8 mouse cellular contexts compared by ENCODE assay signal in genomic region chr16:57669348-57669747, GRCm38 (mm10).
DNase-seq lines count a peak whose midpoint lies in the region; ATAC-seq and TF ChIP-seq lines count a peak whose summit lies in the region.

No protein-coding gene starts in this region.

- no peak overlapping the region for H3K4me3 ChIP-seq in kidney, postnatal 0 days (replicated peaks; ENCODE audit: low read depth, low read length)
- H3K4me3 ChIP-seq in neural tube, embryonic 14.5 days (ENCODE audit: low read depth, low read length) = no peak overlapping the region

- 13% methylated on average over 3 of the region's 3 CpGs for WGBS in kidney, postnatal 0 days
- WGBS in neural tube, embryonic 14.5 days = 16% methylated on average over 3 of the region's 3 CpGs

- no peaks in the 10 kb centered on the region for H3K27me3 ChIP-seq in kidney, postnatal 0 days (ENCODE audit: insufficient read depth, low read length)
- no peaks in the 10 kb centered on the region for H3K27me3 ChIP-seq in neural tube, embryonic 14.5 days (ENCODE audit: control insufficient read depth, insufficient read depth, low read length)

- H3K36me3 ChIP-seq in kidney, postnatal 0 days (ENCODE audit: insufficient read depth, low read length) = no peaks in the 10 kb centered on the region
- no peaks in the 10 kb centered on the region for H3K36me3 ChIP-seq in neural tube, embryonic 14.5 days (ENCODE audit: control insufficient read depth, insufficient read depth, low read length)

- H3K4me2 ChIP-seq in kidney, postnatal 0 days (ENCODE audit: low read length) = no peak overlapping the region
- no peak overlapping the region for H3K4me2 ChIP-seq in neural tube, embryonic 14.5 days (ENCODE audit: low read depth, low read length)

- H3K9me3 ChIP-seq in kidney, postnatal 0 days (replicated peaks; ENCODE audit: low read length) = no peaks in the 10 kb centered on the region
- no peaks in the 10 kb centered on the region for H3K9me3 ChIP-seq in neural tube, embryonic 14.5 days (ENCODE audit: control insufficient read depth, low read length)

- no peaks in the 10 kb centered on the region for H3K4me1 ChIP-seq in kidney, postnatal 0 days (replicated peaks; ENCODE audit: insufficient read depth, low read length)
- H3K4me1 ChIP-seq in neural tube, embryonic 14.5 days (ENCODE audit: control insufficient read depth, insufficient read depth, low read length) = no peaks in the 10 kb centered on the region

- no peak overlapping the region for H3K9ac ChIP-seq in kidney, postnatal 0 days (ENCODE audit: low read depth, low read length)
- H3K9ac ChIP-seq in neural tube, embryonic 14.5 days (replicated peaks; ENCODE audit: low read depth, low read length) = no peak overlapping the region

- peak; percentile 18 for DNase-seq in gastrocnemius, adult 18-20 months (ENCODE audit: low spot score)
- DNase-seq in gastrocnemius, postnatal 14 days = no peak
- peak; percentile 23 to 27 for DNase-seq in right cerebral cortex, postnatal 10 days (ENCODE audit: low spot score in 2 of 2)
- no peak for DNase-seq in right cerebral cortex, postnatal 14 days
- DNase-seq in embryo, embryonic 10.5 days (ENCODE audit: low spot score) = peak; percentile 82
- peak; percentile 76 for DNase-seq in kidney, postnatal 0 days (ENCODE audit: low spot score)
- DNase-seq in urinary bladder, adult 2 months (ENCODE audit: low spot score) = no peak

- ATAC-seq in kidney, postnatal 0 days (replicated peaks; ENCODE audit: low FRiP score, low read depth) = peak; percentile 43; the same call in 1 of the 2 replicates
- peak; percentile 58; the same call in 1 of the 2 replicates for ATAC-seq in neural tube, embryonic 14.5 days (ENCODE audit: low read depth)

- peak; percentile 78 for TF ChIP-seq CTCF in kidney, postnatal 0 days (IDR thresholded peaks at IDR 0.05; ENCODE audit: low read depth)

- intact Hi-C loops in gastrocnemius, postnatal 14 days (cut with DNase I; ENCODE audit: low total_unique reads) = no loop called here

- H3K27ac ChIP-seq in kidney, postnatal 0 days = no peak overlapping the region
- no peak overlapping the region for H3K27ac ChIP-seq in neural tube, embryonic 14.5 days (ENCODE audit: low read depth, low read length)

Comparison
In these comparisons a context has a peak if more than half of its experiments do, and no peak if none do; other contexts are left out.
1. DNase-seq: peak in gastrocnemius, adult 18-20 months (single experiment), right cerebral cortex, postnatal 10 days (2 of 2), embryo, embryonic 10.5 days (single experiment) and kidney, postnatal 0 days (single experiment); none in gastrocnemius, postnatal 14 days (single experiment), right cerebral cortex, postnatal 14 days (single experiment) and urinary bladder, adult 2 months (single experiment).